Mouse (Mus musculus) cerebellum, postnatal 4 days (tissue): ENCODE results near the gene Gm26727.
"Not testable (repeated sequence)": the region's sequence is repeated elsewhere in the genome, so short reads cannot be mapped to it uniquely, and the experiment has no call there.

Experiments
- DNase-seq, 2 experiments: peaks; one replicate each; pipeline ENCODE4 v3.0.0; 2022; ENCODE audit warnings: low spot score in 2 of 2, mixed read lengths in 1 of 2

Gm26727 gene

DNA sequence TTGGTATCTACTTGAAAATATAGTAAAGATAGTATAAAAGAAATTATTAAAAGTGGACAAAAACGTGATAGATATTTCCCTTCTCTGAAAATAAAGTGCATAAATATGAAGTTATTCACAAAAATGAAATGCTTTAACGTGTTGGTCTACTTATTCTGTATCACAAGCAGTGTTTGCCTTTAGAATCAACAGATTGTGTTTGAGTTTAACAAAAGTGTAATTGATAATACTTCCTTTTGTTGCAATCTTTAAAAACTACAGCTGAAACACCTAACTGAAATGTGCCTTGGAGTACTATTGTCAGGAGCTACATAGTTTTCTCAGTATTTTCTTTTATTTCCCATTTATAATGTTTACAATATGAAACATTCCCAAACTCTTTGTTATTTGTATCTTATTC lies at the start of gene Gm26727:
Gene Gm26727 (minus strand): TSS at position 101 of the 400 bp plus-strand sequence.
- DNase-seq: no peak

- no peak for DNase-seq
These were observed 48.1 kb upstream of the Gm26727 start for GRCm38 (mm10) chr2:67481051-67481450.

GRCm38 (mm10) chr2:67477753-67478152 lies 44.8 kb upstream of the Gm26727 start:
- DNase-seq: peak; percentile 23 to 43

- not testable (repeated sequence) for DNase-seq
These were observed 37.0 kb upstream of the Gm26727 start for GRCm38 (mm10) chr2:67470030-67470429.

DNA sequence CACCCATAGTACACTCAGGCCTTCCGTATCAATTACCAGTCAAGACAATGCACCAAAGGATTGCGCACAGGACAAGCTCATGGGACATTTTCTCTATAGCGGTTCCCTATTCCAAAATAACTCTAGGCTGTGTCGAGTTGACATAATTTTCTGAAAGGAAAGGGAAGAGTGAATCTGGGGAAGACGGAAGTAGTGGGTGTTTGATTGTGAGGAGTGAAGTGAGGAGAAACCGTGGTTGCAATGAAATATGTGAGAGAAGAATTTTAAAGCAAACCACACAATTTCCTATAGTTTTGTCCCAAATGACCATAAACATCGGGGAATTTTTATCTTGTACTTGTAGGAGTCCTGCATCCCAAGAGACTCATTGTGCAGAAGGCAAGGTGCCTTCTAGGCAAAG lies 34.1 kb upstream of the Gm26727 start:
- DNase-seq: no peak

DNA sequence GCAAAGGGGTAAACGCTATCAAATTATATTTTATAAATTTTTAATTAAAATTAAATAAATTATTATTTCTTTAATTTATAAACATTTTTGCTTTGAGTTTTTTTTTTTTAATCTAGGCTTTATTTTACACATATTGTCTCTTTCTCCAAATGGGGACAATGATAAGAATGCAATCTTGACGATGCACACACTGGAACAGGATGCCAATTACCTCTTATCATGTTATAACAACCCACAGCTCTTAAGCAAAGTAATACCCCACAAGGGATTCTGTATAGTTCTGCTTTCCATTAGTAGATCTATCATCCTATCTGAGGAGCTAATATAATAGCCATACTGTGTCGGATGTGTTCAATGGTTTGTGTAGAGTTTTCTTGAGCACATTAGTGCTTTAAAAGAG lies 27.9 kb upstream of the Gm26727 start:
- DNase-seq: no peak

DNA sequence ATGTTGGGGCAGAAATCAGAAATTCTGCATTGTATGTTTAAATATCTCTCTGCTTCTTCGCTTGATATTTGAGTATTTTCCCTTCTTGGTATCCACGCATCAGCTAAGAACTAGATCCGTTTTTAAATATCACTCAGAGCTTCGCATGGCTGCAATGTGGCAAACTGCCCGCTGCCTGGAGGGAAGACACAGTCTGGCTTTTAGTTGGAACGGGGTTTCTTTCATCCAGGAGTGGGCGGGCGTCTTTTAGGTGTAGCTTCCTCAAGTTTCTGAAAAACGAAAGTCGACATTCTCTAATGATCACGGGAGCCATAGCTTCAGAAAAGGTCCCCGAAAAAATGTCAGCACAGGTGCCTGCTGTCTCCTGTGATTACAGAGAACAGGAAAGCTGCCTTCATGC lies 14.2 kb upstream of the Gm26727 start:
- peak in 1 of 2 experiments; percentile 15 for DNase-seq

GRCm38 (mm10) chr2:67446772-67447171 lies 13.8 kb upstream of the Gm26727 start:
- DNase-seq: no peak

GRCm38 (mm10) chr2:67445780-67446179 lies 12.8 kb upstream of the Gm26727 start, which contains the start of gene Xirp2:
Gene Xirp2 (plus strand): TSS chr2:67446002.
- DNase-seq: no peak

GRCm38 (mm10) chr2:67438309-67438708 lies 5.3 kb upstream of the Gm26727 start:
- no peak for DNase-seq

DNA sequence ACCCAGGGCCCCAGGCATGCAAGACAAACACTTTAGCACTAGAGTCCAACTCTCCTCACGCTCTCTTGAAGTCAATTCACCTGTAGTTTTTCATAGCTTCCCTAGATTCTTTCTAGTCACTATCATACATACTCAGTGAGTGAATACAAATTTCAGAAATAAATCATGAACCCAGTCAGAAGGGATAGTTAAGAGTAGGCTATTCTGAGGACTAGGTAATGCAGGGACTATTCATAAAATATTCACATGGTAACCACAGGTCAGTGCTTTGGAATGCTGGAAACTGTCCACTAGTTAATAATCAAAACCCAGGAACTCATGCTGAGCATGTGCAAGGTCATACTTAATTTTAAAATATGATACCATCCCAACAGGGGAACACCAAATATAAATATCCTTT lies 10.2 kb downstream of the Gm26727 start:
- no peak for DNase-seq

DNA sequence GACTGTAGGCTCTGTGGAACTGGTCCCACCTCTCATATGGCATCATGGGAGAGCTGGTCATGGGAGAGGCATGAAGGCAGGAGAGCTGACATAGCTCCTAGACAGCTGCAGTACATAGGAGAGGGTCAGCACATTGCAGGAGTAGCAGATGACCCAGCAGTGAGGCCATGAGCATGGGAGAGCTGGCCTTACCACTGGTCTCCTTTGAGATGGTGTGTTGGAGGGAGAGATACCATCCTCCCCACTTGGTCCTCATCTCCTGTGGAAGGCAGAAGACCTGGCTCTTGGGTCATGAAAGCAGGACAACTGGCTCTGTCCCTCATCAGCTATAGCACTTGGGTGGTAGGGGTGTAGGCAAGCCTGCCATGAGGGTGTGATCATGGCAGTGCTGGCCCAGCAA lies 12.1 kb downstream of the Gm26727 start:
- no peak for DNase-seq

GRCm38 (mm10) chr2:67413425-67413824 lies 19.6 kb downstream of the Gm26727 start, which contains the start of gene Gm21830:
Gene Gm21830 (plus strand): TSS chr2:67413725.
- DNase-seq: not testable (repeated sequence)
